Mouse (Mus musculus) CH12.LX (cell line): ENCODE data around the gene Slc37a3. TPM values are rescaled to one million over a fixed set of nuclear protein-coding genes. Genes with fewer than 3 reads are reported as not detected.

ENCODE experiments used
- DNase-seq: peaks from one replicate; pipeline ENCODE4 v3.0.0-alpha.2; 2013; ENCODE audit errors: extremely low read depth
- H3K27ac ChIP-seq: 2 replicates; pipeline ENCODE4 v1.5.1; 2012; ENCODE audit warnings: low read depth, mild to moderate bottlenecking, control low read depth, moderate library complexity; ENCODE audit not compliant: insufficient read depth
- H3K27me3 ChIP-seq: replicated peaks from 2 replicates; pipeline ENCODE3; 2012; ENCODE audit warnings: inconsistent platforms
- H3K36me3 ChIP-seq, 2 experiments: replicated peaks in 1 of 2; 2 replicates each; pipeline versions ENCODE3 to v1.6.1; 2012; ENCODE audit warnings: inconsistent platforms in 1 of 2, low read length in 1 of 2, mild to moderate bottlenecking in 1 of 2, mixed read lengths in 1 of 2, moderate library complexity in 1 of 2; ENCODE audit not compliant: control insufficient read depth in 1 of 2, insufficient read depth in 1 of 2
- H3K4me1 ChIP-seq, 2 experiments: 2 replicates each; pipeline ENCODE4 v1.6.1; 2012; ENCODE audit warnings: inconsistent platforms in 1 of 2, moderate library complexity in 1 of 2; ENCODE audit not compliant: insufficient read depth in 2 of 2, control insufficient read depth in 1 of 2
- H3K4me2 ChIP-seq: 2 replicates; pipeline ENCODE4 v1.6.1; 2012; ENCODE audit warnings: low read depth, mild to moderate bottlenecking, control low read depth; ENCODE audit not compliant: poor library complexity, insufficient read depth, severe bottlenecking
- H3K4me3 ChIP-seq, 3 experiments: fragments of 150-350 bp in 1 of 3; sonication (generic) in 1 of 3; replicated peaks in 1 of 3; 2 replicates each; pipeline versions ENCODE3 to v1.5.1; 2011 to 2012; ENCODE audit warnings: low read depth in 2 of 3, low read length in 2 of 3, mild to moderate bottlenecking in 2 of 3, moderate library complexity in 2 of 3, control low read depth in 1 of 3, improper control_type of control experiment in 1 of 3, inconsistent platforms in 1 of 3, mixed read lengths in 1 of 3; ENCODE audit not compliant: poor library complexity in 1 of 3
- H3K79me2 ChIP-seq: replicated peaks from 2 replicates; pipeline ENCODE4 v1.6.1; 2012; ENCODE audit warnings: mild to moderate bottlenecking, moderate library complexity; ENCODE audit not compliant: control insufficient read depth, poor library complexity, insufficient read depth, severe bottlenecking; ENCODE audit errors: extremely low read depth
- H3K9ac ChIP-seq: 2 replicates; pipeline ENCODE4 v1.6.1; 2012; ENCODE audit warnings: low read depth, mild to moderate bottlenecking, control low read depth, moderate library complexity; ENCODE audit not compliant: insufficient read depth
- H3K9me3 ChIP-seq: replicated peaks from 2 replicates; pipeline ENCODE3; 2012; ENCODE audit warnings: low read length, inconsistent platforms, mixed read lengths
- CHD1 ChIP-seq: IDR thresholded peaks from 2 replicates; pipeline ENCODE4 v1.6.1; 2012; ENCODE audit warnings: low read depth, low read length, improper control_type of control experiment, inconsistent platforms
- CTCF ChIP-seq, 2 experiments: IDR thresholded peaks in 1 of 2; conservative IDR thresholded peaks in 1 of 2; 2 replicates each; pipeline ENCODE4 v1.5.1; 2011 to 2012; ENCODE audit warnings: low read depth in 2 of 2, low read length in 2 of 2, improper control_type of control experiment in 1 of 2, inconsistent platforms in 1 of 2, mild to moderate bottlenecking in 1 of 2, moderate library complexity in 1 of 2
- E2F4 ChIP-seq: IDR thresholded peaks from 2 replicates; pipeline ENCODE4 v1.6.1; 2011; ENCODE audit warnings: low read depth, low read length, improper control_type of control experiment; ENCODE audit not compliant: insufficient replicate concordance
- ELF1 ChIP-seq: IDR thresholded peaks from 2 replicates; pipeline ENCODE4 v1.6.1; 2014; ENCODE audit warnings: low read depth, mild to moderate bottlenecking, inconsistent platforms, low read length, improper control_type of control experiment
- EP300 ChIP-seq: IDR thresholded peaks from 2 replicates; pipeline ENCODE4 v1.6.1; 2011; ENCODE audit warnings: low read length, improper control_type of control experiment
- GABPA ChIP-seq: IDR thresholded peaks from 2 replicates; pipeline ENCODE4 v1.6.1; 2012; ENCODE audit warnings: low read depth, low read length, improper control_type of control experiment, inconsistent platforms; ENCODE audit not compliant: insufficient replicate concordance
- IRF4 ChIP-seq: IDR thresholded peaks from 2 replicates; pipeline ENCODE4 v1.6.1; 2014; ENCODE audit warnings: low read depth, mild to moderate bottlenecking, inconsistent platforms, low read length, improper control_type of control experiment
- KAT2A ChIP-seq: IDR thresholded peaks from 2 replicates; pipeline ENCODE4 v1.6.1; 2012; ENCODE audit warnings: low read length, improper control_type of control experiment, inconsistent platforms; ENCODE audit not compliant: insufficient replicate concordance
- MAFK ChIP-seq: IDR thresholded peaks from 2 replicates; pipeline ENCODE4 v1.6.1; 2011; ENCODE audit warnings: low read length, improper control_type of control experiment; ENCODE audit not compliant: insufficient replicate concordance
- MEF2A ChIP-seq: IDR thresholded peaks from 2 replicates; pipeline ENCODE4 v1.6.1; 2014; ENCODE audit warnings: low read depth, mild to moderate bottlenecking, inconsistent platforms, low read length, improper control_type of control experiment, borderline replicate concordance
- MXI1 ChIP-seq: IDR thresholded peaks from 2 replicates; pipeline ENCODE4 v1.6.1; 2011; ENCODE audit warnings: mild to moderate bottlenecking, low read depth, low read length, improper control_type of control experiment
- MYC ChIP-seq: IDR thresholded peaks from 2 replicates; pipeline ENCODE4 v1.6.1; 2011; ENCODE audit warnings: low read depth, mild to moderate bottlenecking, improper control_type of control experiment, low read length
- NELFE ChIP-seq: IDR thresholded peaks from 2 replicates; pipeline ENCODE4 v1.6.1; 2011; ENCODE audit warnings: low read depth, low read length, improper control_type of control experiment
- POLR2A ChIP-seq: IDR thresholded peaks from 2 replicates; pipeline ENCODE4 v1.6.1; 2011; ENCODE audit warnings: low read depth, mild to moderate bottlenecking, improper control_type of control experiment, low read length
- POLR2AphosphoS2 ChIP-seq: IDR thresholded peaks from 2 replicates; pipeline ENCODE4 v1.6.1; 2011; ENCODE audit warnings: low read depth, low read length, improper control_type of control experiment
- RAD21 ChIP-seq: IDR thresholded peaks from 2 replicates; pipeline ENCODE4 v1.6.1; 2011; ENCODE audit warnings: low read depth, mild to moderate bottlenecking, low read length, improper control_type of control experiment, moderate library complexity
- RCOR1 ChIP-seq: conservative IDR thresholded peaks from 2 replicates; pipeline ENCODE4 v1.6.1; 2012; ENCODE audit warnings: low read depth, mild to moderate bottlenecking, inconsistent platforms, low read length, improper control_type of control experiment
- TBP ChIP-seq: conservative IDR thresholded peaks from 2 replicates; pipeline ENCODE4 v1.6.1; 2011; ENCODE audit warnings: low read depth, low read length, improper control_type of control experiment
- TCF12 ChIP-seq: IDR thresholded peaks from 2 replicates; pipeline ENCODE4 v1.6.1; 2014; ENCODE audit warnings: low read depth, mild to moderate bottlenecking, inconsistent platforms, low read length, improper control_type of control experiment
- UBTF ChIP-seq: IDR thresholded peaks from 2 replicates; pipeline ENCODE4 v1.6.1; 2012; ENCODE audit warnings: low read depth, mild to moderate bottlenecking, inconsistent platforms, low read length, improper control_type of control experiment, moderate library complexity
- USF1 ChIP-seq: IDR thresholded peaks from 2 replicates; pipeline ENCODE4 v1.6.1; 2014; ENCODE audit warnings: low read depth, mild to moderate bottlenecking, inconsistent platforms, low read length, improper control_type of control experiment
- USF2 ChIP-seq: conservative IDR thresholded peaks from 2 replicates; pipeline ENCODE4 v1.6.1; 2011; ENCODE audit warnings: low read depth, low read length, improper control_type of control experiment
- ZC3H11A ChIP-seq: IDR thresholded peaks from 2 replicates; pipeline ENCODE4 v1.6.1; 2012; ENCODE audit warnings: low read depth, mild to moderate bottlenecking, inconsistent platforms, low read length, improper control_type of control experiment
- ZMIZ1 ChIP-seq: IDR thresholded peaks from 2 replicates; pipeline ENCODE4 v1.6.1; 2012; ENCODE audit warnings: low read depth, mild to moderate bottlenecking, inconsistent platforms, low read length, improper control_type of control experiment
- dilution Hi-C: fragments of 300-500 bp; cut with MboI; formaldehyde crosslinking; loops from 2 replicates; pipeline ENCODE4 v1.14.3; 2020; ENCODE audit warnings: low sequenced_read_pairs; ENCODE audit not compliant: extremely low pct_unique_long_range_greater_than_20kb, extremely low pct_ligation_motif_present
- in situ Hi-C: fragments of 300-500 bp; cut with MboI; formaldehyde crosslinking; loops from 3 replicates; pipeline ENCODE4 v1.14.3; 2019; ENCODE audit warnings: low sequenced_read_pairs, low pct_ligation_motif_present, low pct_unique_long_range_greater_than_20kb, mixed read lengths
- polyA plus RNA-seq: library from polyadenylated mRNA; unstranded; fragments of >175 nt; gene quantifications from 2 replicates; pipeline ENCODE4 v1.2.1, GENCODE M21; 2012; ENCODE audit warnings: low read depth; ENCODE audit not compliant: insufficient read length
- total RNA-seq, 2 experiments: library from RNA; depleted of rRNA; stranded (reverse); fragments of 300-350 nt in 1 of 2; fragments of >200 nt in 1 of 2; gene quantifications; 2 replicates each; pipeline ENCODE4 v1.2.3; 2012 to 2014

The Slc37a3 gene
- total and polyA plus RNA-seq, 3 experiments = 2.6 to 8.7 (median 8.0) TPM

GRCm38 (mm10) chr6:39316089-39316488, 61.4 kb downstream of the Slc37a3 start:
- TF ChIP-seq RCOR1 (no peak), POLR2AphosphoS2 (no peak), EP300 (no peak), ZMIZ1 (no peak), CTCF (conservative IDR thresholded peaks at IDR 0.05 in 1 of 2, IDR thresholded peaks at IDR 0.05 in 1 of 2; ENCODE audit: low read depth in 2 of 2, low read length in 2 of 2) (no peak), IRF4 (no peak), NELFE (no peak), E2F4 (no peak), KAT2A (no peak), CHD1 (no peak), GABPA (no peak), UBTF (no peak), ZC3H11A (no peak), ELF1 (no peak), TBP (no peak), MEF2A (no peak), MXI1 (no peak)
- TF ChIP-seq, all 38 proteins: peak for 0
- in situ Hi-C loops = no loop called here
- dilution Hi-C loops = no loop called here
- no peak overlapping the region for H3K4me2 ChIP-seq
- H3K27me3 ChIP-seq = no peaks in the 10 kb centered on the region
- H3K27ac ChIP-seq = no peak overlapping the region
- DNase-seq = no peak
- H3K4me3 ChIP-seq = no peak overlapping the region
- peaks cover 0 to 16% of the 10 kb centered on the region in 2 experiments; a peak in 2 of 4 replicates for H3K4me1 ChIP-seq
- H3K9ac ChIP-seq = no peak overlapping the region
- H3K9me3 ChIP-seq = no peaks in the 10 kb centered on the region
- H3K79me2 ChIP-seq = no peaks in the 10 kb centered on the region
- no peaks in the 10 kb centered on the region for H3K36me3 ChIP-seq

GRCm38 (mm10) chr6:39314461-39314860, 63.0 kb downstream of the Slc37a3 start:
- H3K36me3 ChIP-seq = no peaks in the 10 kb centered on the region
- peaks cover 0 to 16% of the 10 kb centered on the region in 2 experiments; a peak in 2 of 4 replicates for H3K4me1 ChIP-seq
- no peak for DNase-seq
- no peak overlapping the region for H3K4me3 ChIP-seq
- no peaks in the 10 kb centered on the region for H3K9me3 ChIP-seq
- H3K9ac ChIP-seq = no peak overlapping the region
- no peak overlapping the region for H3K27ac ChIP-seq
- H3K79me2 ChIP-seq = no peaks in the 10 kb centered on the region
- H3K4me2 ChIP-seq = no peak overlapping the region
- TF ChIP-seq EP300 = no peak
- TF ChIP-seq TCF12 = no peak
- no peak for TF ChIP-seq GABPA
- TF ChIP-seq E2F4 = no peak
- TF ChIP-seq ZMIZ1 = no peak
- TF ChIP-seq RAD21 = no peak
- no peak for TF ChIP-seq MAFK
- TF ChIP-seq MYC = no peak
- no peak for TF ChIP-seq TBP
- TF ChIP-seq USF1 = no peak
- no peak for TF ChIP-seq ELF1
- TF ChIP-seq UBTF = no peak
- no peak for TF ChIP-seq POLR2A
- no peak for TF ChIP-seq USF2
- H3K27me3 ChIP-seq = no peaks in the 10 kb centered on the region
- in situ Hi-C loops = no loop called here
- dilution Hi-C loops = no loop called here
